Mouse (Mus musculus) ES-Bruce4 (cell line): Measurements from ENCODE around the gene Notch2.

Source experiments
- CTCF ChIP-seq: IDR thresholded peaks from one replicate; pipeline ENCODE4 v1.8.1; 2011; ENCODE audit warnings: low read depth, low read length
- EP300 ChIP-seq: IDR thresholded peaks from 2 replicates; pipeline ENCODE4 v1.6.1; 2011; ENCODE audit warnings: low read depth, low read length; ENCODE audit not compliant: insufficient read depth
- POLR2A ChIP-seq: IDR thresholded peaks from one replicate; pipeline ENCODE4 v1.8.1; 2011; ENCODE audit warnings: low read length; ENCODE audit not compliant: insufficient read depth

- TF ChIP-seq EP300 (no peak), CTCF (no peak), POLR2A (no peak)
Observed at GRCm38 (mm10) chr3:98028936-98029335, 15.6 kb downstream of the Notch2 start.
